Mouse (Mus musculus) brain, embryonic 14.5 days (tissue): ENCODE results near the gene Cotl1.

Experiments
- CTCF ChIP-seq: fragments of 200-500 bp; IDR thresholded peaks from 2 replicates; pipeline ENCODE4 v1.5.1; 2012; ENCODE audit warnings: inconsistent platforms, mild to moderate bottlenecking, moderate library complexity, borderline replicate concordance; ENCODE audit not compliant: insufficient read depth, insufficient read length; ENCODE audit errors: extremely low read depth
- POLR2A ChIP-seq: fragments of 200-500 bp; IDR thresholded peaks from 2 replicates; pipeline ENCODE4 v1.6.1; 2012; ENCODE audit warnings: mild to moderate bottlenecking, inconsistent platforms, borderline replicate concordance; ENCODE audit not compliant: poor library complexity, insufficient read depth, insufficient read length, severe bottlenecking; ENCODE audit errors: extremely low read depth

DNA sequence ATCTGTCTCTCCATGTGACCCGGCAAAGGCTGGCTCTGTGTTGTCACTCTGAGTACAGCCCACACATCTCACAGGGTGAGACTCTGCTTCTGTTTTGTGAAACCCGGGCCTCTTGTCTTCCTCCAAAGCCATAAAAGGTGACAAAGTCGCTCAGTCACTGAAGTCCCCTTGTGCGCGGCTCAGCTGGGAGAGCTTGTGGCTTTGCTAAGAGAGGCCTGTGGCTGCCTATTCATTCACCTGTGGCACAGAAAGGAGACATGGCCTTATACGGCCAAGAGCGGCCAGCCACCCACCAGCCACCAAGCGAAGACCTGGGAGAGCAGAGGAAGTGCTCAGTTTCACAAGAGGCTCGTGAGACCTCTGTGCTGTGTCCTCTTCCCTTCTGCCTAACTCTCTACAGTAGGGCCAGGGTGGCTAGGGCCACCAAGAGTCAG is 56.2 kb downstream of the Cotl1 start:
- TF ChIP-seq CTCF (no peak), POLR2A (no peak)
